Mouse (Mus musculus) adrenal gland, postnatal 14 days (tissue): ENCODE measurements at regions not wholly inside any gene's neighbourhood (a gene's known extent, or its start where the extent isn't known, plus 50 kb on each side); places are given as distances from the start of the nearest gene placed in this dataset.
A peak's percentile ranks its signal among the peaks of the same experiment; 100 is the strongest.

Experiments
- DNase-seq: peaks from one replicate; pipeline ENCODE4 v3.0.0; 2021; ENCODE audit warnings: mixed read lengths

DNA sequence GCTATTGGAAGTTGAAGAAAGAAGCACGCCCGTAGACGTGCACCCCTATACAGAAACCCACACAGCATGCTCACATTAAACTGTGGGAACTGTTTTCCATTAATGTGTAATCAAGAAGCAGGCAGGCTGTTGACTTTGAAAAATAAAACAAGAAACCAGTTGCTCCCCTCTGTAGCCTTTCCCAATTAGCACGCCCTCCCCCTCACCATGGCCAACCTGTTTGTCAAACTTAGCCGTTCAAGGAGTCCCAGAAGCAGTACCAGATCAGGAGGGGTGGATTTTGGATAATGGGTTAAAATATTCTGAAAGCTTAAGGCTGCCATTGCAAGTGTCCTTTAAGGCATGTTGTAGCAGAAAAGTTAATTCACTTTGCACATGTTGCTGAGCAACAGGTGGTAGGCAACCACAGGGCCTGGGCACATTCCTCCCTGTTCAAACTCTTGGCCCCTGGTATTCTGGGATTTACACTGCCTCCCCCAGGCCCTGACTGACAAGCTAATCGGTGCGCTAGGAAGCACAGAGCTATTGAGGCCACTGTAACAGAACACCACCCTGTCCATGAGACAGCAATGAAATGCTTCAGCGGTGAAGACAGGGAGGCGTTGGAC lies 277.3 kb upstream of the Nr2f2 start:
- peak; percentile 7 for DNase-seq

DNA sequence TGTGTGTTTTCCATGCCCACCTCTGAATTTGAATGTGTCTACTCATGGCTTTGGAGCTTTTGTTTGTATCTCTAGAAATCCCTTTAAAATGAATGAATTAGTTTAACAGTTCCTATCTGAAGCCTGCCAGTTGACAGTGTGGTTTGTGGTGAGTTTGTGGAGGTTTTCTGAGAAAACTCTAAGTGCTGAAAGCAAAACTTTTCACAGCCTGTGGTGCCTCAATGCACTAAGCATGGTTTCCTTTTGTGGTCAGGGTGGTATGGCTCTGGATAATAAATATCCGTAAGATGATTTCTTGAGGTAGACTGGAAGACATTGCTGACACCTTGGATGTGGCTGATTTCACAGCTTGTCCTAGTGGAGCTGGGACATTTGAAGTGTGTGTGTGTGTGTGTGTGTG lies 276.5 kb upstream of the Nr2f2 start:
- DNase-seq = no peak

DNA sequence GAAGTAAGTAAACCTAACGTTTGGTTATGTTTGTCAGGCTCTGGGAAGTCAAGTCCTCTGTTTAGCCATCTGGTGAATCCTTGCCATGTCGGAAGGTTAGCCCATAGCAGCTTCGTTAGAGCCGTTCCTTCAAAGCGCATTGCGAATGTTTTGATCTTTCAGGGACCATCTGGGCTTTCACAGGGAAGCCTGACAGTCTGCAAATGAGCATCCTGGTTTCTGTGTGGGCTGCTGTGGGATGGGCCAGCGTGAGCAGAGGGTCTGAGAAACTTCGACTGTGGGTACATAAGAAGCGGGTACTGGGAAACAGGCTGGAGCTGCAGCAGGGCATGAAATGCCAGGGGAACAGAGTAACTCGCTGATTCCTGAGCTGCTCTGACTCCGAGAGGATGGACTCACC lies 274.7 kb upstream of the Nr2f2 start:
- DNase-seq = no peak

DNA sequence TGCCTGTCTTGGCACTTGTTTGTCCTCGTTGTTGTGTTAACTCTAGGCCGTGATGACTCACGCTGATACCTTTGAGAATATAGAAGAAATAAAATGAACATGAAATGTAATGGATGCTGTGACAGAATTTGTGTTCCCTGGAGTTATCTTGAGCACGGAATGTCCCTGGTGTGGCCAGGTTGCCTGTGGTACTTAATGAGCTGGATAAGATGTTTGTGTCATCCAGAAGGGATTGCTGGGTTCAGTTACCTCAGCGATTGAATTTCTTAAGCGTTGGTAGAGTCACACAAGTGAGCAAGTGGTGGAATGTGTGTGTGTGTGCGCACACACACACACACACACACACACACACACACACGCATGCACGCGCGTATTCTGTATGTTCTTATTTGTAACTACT lies 274.0 kb upstream of the Nr2f2 start:
- DNase-seq = no peak

DNA sequence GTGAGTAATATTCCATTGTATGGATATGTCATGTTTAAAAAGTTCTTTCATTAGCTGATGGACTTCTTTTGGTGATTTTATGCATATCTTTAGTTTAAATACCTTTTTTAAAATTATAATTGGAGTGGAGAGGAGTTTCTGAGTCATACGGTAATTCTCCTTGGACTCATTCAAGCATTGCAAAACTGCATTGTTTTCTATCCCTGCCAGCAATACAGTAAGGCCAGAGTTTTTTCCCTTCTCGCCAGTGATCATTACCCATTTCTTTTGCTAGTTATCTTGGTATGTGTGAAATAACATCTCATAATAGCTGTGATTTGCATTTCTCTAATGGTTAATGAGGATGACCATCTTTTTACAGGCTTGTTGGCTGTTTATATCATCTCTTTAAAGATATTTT lies 271.6 kb upstream of the Nr2f2 start:
- DNase-seq = no peak

DNA sequence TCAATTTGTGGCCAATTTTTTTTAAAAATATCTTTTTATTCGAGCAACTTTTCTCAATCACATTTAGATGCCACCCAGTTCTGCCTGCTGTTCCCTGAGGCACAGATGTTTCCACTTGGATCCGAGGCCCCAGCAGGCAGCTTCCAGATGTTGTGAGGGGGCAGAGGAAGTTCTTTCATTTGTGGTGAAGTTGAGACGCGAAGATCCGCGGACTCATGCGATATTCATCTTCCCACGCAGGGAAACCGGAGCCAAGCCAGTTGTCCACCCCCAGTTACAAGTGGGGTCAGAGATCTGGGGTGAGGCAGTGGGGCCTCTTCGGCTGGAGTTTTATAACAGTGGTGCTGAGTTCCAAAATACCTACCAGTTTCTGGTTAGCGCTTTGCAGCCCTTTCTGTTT lies 267.5 kb upstream of the Nr2f2 start:
- peak; percentile 6 for DNase-seq

DNA sequence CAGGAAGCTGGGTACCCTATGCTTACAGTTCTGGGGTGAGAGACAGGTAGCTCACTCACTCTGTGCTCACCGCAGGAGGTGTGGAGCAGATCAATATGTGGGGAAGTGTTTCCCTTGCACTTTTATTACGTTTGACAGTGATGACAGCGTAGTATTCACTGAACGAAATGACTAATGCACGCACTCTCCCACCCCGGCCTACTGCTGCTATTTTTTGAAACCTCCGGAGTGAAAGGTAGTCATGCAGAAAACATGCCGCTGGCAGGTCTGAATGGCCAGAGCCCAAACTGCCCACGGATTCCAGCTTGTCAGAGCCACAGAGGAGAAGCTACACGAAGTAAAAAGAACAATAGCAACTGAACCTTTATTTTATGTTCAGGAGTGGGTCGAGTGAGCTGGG lies 267.0 kb upstream of the Nr2f2 start:
- no peak for DNase-seq

DNA sequence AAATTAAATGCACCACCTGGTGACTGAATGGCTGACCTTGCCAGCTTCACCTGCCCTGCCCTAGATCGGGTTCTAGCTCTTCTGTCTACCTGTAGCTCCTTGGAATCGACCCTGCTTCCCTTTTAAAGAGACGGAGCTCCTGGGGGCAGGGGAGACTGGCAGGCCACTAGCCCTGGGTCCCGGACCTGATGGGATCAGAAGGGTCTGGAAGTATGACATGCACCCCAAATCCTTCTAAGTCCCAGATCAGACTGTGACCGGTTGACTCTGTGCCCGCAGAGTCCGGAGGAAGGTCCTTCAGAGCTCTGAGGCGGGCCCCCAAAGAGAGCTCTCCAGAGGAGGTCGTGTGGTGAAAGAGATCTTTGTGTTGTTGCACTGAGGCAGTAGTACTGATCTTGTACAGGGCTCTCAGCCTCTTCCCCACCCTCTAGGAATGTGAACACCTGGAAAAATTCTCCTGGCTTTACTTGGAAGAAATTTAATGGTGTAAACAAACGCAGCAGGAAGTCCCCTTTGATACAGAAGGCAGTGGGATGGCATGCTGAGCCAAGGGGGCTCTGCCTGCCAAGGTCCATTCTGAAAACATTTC lies 259.2 kb upstream of the Nr2f2 start:
- DNase-seq = no peak

DNA sequence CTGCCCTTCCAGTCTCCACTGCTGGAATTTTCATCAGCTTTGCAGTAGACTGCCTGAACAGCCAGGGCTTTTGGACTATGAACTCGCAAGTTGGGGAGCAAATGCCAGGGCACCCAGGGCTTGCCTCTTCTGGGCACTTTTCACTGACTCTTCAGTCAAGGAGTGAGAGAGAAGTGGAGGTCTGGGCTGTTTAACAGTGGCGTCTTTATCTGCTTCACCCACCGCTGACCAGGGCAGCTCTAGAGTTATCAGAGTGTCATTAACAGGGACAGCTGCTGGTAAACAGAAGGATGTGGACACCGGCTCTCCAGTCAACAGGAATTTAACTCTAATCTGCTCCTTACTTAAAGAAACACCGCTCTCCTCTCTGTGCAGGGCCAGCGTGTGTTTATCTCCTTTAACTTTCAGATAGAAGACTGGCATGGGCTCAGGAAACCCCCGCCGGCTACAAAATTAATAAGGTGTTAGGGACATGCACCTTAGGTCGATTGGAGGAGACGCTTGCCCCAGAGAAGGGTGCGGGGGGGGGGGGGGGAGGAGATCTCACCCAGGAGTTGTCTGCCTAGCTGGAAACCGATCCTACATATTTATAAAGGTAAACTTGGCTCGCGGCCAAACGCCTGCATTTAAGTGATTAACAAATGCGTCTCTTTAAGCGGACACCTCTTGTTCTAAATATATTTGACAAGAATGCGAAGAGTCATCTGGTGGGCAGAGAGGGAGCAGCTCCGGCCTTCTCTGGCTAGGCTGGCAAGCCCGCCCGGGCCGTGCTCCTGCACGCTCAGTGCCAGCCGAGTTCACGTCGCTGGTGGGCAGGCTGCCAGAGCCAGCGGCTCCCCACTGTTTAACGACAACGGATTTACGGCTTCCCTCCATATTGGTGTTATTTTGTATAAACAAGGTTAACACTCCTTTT lies 258.4 kb upstream of the Nr2f2 start:
- DNase-seq = peak; percentile 91

DNA sequence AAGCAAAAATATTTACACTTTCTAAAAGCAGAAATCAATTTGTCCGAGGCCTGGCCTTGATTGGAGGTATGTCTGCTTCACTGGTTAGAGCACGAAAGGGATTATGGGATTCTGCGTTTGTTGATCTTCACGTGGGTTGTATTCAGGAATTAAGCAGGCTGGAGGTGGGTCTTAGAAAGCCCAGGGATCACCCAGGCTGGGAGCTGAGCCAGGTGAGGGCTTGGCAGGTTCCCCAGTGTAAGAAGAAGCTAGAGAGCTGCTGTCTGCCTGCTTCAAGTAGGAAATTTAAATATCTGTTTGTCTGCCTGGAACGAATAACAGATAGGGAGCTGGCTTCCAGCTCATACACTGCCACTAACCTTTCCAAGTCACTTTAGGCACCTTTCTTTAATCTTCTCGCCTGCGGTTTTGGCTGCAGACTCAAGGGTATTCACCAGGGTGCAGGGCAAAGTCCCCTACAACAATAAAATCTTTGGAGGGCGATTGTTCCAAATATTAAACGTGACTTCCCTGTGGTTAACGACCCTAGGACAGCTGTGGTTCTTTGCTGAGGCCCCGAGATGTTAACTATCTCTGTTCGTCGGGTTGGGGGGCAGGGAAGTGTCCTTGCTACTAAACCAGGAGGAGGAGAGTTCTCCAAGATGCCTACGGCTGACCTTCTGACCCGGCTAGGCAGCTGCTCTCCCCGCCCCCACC lies 257.6 kb upstream of the Nr2f2 start:
- DNase-seq = peak; percentile 25

DNA sequence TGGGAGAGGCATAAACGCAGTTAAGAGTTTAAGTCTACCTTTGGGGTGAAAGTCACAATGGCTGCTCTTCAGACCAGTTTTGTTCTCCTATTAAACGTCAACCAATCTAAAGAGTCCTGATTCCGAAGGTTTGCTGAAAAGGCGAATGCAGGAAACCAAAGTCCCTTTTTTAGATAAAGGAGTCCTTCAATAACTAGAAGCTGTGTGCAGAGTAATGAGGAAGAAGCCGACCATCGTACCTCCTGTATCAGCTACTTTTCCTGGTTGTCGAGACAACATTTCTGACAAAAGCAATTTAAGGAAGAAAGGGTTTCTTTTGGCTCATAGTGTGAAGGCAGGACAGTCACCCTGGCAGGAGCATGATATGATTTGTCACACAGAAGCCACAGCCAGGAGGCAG lies 252.9 kb upstream of the Nr2f2 start:
- DNase-seq = no peak

DNA sequence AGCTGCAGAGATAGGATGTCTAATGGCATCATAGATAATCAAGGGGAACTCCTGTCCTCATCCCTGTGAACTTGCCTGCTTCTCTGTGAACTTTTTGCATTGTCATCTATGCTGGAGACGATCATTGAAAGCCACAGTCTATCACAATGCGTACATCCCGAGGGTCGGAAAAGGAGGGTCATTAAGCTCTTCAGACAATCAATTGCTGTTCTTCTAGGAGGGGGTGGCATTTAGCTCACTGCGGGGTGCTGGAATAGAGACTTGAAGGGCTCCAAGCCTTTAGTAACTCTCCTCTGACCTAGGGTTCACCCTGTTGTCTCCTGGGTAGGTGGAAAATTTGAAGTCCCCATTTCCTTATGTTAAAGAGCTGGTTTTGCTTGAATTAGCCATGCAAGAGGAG lies 251.7 kb upstream of the Nr2f2 start:
- DNase-seq = no peak

DNA sequence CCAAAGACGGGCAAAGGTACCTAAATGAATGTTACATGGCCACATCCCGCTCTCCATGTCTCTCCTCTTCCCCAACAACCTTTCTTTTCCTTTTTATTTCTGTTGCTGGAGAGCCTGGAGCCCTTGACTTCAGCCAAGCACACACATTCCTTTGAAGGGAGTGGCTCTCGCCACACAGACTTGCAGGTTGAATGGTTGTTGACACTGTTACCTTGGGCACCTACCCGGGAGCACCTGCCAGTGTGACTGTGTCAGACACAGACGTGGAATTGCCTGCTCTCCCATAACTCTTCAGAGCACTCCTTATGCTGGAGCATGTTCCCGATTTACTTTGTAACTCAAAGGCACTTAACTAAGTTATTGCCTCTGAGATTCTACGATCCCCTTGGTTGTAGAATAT lies 240.0 kb upstream of the Nr2f2 start:
- DNase-seq = no peak

DNA sequence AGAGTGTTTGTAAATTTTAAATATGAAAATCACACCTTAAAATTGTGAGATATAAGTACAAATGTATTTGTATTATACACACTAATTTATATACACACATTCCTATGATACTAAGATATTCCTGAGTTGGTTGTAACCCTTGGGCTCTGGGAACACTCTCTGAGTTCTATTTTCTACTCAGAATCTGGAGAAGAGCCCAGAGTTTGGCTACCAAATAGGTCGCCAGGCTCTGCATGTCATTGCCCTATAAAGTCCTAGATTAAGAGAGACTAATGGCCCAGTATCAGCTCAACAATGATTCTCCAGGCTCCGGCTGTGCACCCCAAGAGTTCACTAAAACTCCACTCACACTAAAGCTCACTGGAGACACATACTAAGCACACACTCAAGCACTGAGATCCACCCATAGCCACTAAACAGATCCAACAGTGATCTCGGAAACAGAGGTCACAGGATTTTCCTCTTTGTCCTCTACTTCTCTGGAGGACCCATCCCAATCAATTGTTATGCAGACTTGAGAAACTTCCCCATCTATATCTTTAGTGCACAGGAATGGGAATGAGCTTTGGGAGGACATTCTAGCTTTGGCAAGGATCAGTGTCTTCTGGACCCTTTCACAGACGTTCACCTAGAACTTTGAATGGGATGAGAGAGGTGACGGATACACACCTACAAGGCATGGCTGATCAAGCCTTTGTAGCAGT lies 238.1 kb upstream of the Nr2f2 start:
- DNase-seq = no peak

DNA sequence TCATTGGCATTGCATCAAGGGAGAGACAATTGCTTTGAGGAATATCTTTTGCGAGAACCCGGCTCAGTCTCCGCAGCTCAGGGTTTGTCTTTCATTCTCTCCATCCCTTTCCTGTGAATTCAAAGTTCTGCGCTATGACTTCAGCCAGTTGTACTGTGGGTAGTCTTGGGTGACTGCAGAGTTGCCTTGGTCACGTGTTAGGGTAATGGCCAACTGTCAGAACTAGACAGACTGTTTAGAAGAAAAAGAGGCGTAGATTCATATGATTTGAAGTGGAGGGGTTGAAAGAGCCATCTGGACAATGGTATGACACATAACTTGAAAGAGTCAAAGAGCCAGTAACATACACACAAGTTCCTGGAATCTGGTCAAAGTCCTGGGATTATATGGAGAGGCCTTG lies 226.5 kb upstream of the Nr2f2 start:
- no peak for DNase-seq

DNA sequence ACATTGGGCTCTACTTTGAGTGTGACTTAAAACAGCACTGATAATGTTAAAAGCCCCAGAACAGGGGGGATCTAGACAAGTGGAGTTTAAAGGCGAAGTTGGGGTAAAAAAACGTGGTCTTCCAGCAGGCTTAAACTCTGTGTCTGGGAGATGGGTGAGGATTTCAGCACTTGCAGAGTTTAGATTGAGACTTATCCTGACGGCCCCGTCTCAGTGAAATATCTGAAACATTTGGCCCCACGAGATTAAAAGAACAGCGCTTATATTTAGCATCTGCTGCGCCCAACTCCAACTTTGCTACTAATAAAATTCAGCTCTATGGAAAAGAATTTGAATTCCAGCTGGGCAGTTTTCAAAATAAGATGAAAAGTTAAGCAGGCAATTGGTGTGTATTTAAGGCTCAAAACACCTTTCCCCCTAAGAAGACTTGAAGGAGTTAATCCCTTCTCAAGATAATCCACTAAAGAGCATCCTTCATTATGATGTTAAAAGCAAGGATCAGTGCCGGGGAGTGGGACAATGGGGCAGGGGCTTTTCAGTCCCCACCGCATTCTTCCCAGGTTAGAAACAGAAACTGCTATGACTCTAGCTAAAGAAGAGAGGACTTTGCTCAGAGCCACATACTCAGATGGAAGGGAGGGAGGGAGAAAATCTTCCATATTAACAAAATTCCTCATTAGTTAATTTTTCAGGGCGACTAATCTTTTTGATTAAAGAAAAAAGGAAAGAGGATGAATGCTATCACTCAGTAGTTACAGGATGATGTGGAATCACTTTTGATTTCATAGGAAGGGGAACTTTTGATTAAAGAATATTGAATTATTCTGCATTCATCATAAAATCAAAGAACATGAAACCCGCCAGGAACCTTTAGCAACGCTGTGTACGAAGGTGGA lies 225.1 kb upstream of the Nr2f2 start:
- DNase-seq = no peak

DNA sequence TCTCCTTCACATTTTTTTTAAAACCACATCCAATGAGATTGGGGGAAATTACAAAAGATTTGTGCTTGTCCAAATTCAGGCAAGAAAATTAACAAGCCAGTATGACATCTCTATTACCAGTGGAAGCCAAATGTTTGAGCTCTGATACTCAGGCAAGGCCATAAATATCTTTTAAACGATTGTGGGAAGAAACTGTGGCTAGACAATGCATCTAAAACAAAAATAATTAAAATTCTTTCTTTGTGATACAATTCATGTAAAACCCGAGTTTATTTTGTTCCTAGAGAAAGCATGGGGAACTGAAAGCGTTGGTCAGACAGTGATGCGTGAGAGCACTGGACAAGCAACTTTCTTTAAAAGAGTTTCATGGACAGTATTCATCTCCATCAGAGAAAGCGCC lies 223.2 kb upstream of the Nr2f2 start:
- no peak for DNase-seq

DNA sequence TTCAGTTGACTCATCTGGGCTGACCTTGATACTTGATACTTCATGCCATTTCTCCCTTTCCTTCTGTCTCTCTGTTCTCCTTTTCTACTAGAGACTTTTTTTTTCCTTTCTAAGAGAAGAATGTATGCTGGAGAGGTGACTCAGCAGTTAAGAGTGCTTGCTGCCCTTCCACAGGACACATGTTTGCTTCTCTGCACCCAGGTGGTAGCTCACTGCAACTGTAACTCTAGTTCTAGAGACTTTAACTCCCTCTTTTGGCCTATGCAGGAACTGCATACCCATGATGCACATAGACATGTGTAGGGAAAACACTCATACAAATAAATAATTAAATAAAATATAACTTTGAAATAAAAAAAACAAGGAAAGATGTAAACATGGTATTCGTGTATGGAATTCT lies 221.5 kb upstream of the Nr2f2 start:
- no peak for DNase-seq

DNA sequence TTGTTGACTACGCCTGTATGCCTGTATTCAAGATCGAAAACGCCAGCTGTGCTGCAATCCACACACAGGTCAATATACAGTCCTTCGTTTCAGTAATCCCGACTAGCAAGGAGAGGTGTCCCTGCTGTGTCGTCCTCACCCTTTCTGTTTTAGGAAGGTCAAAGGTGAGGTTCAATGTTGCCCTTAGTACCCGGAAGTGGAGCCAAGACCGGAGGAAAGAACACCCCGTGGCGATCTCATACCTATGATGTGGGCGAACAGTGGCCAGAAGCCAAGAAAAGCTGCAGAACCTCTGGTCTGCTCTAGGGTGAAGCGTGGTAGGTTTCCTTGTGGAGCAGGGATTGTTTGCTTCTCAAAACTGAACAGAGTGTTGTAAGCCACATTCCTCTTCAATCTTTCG lies 217.9 kb upstream of the Nr2f2 start:
- DNase-seq = no peak

DNA sequence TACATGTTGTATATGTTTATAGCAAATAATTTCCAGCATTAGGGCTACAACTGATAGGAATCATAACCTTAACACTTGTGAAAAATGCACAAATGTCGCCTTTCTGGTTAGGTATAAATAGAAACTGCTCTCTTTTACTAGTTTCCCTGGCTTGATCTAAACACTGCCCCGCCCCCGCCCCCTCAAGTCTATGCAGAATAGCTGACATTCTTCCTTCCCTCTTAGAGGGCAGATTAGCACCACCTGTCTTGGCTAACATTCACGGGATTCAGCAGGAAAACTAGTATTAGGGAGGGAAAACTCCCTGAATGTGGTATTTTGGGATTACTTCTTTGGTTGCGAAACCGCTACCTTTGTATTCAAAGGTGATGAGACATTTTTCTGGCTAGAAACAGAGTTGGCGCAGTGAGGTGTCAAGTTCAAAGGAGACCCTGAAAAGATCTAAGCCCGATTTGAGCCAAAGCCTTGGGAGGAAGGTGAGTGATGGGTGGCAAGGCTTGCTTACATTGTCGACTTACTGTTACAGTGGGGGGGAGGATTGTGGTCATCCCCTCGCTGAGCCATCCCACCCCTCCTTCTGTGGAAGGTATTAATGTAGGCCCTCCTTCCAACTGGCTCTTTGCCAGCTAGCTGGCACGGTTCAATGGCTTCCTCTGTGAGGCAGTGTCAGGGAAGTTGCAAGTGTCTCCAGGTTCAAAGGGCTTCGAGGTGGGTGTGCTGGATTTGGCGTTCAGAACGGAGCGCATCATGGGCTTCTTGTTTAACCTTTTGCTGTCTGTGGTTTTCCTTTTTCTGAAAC lies 209.8 kb upstream of the Nr2f2 start:
- DNase-seq = peak; percentile 48

DNA sequence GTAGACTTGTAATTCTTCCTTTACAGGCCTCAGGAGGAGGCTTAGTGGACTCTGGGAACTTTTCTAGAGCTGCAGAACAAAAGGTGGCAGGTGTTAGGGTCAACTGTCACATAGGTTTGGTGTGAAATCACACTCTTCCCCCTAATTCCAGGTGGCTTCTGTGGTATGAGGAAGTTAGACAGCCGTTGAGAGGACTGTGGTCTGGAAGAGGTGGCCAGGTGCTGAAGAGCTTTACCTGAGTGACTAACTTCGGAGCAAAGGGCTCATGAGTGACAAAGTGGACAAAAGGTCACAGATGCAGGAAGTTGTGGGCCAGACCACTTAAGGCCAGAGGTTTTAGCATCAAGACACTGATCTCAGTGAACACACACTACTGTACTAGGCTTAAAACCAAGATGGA lies 209.1 kb upstream of the Nr2f2 start:
- DNase-seq = no peak
